Mouse (Mus musculus) hindbrain, embryonic 12.5 days (tissue): ENCODE measurements at regions not wholly inside any gene's neighbourhood (a gene's known extent, or its start where the extent isn't known, plus 50 kb on each side); places are given as distances from the start of the nearest gene placed in this dataset.

Source experiments
- ATAC-seq: fragments of 200-750 bp; cut with Nextera tagmentation; 2 replicates; pipeline ENCODE4 v1.8.0; 2017; ENCODE audit warnings: moderate TSS enrichment; ENCODE audit not compliant: low FRiP score
- H3K27ac ChIP-seq: fragments of 300-500 bp; sonication (generic); 2 replicates; pipeline ENCODE4 v1.5.1; 2016; ENCODE audit warnings: mild to moderate bottlenecking
- H3K27me3 ChIP-seq: fragments of 300-500 bp; sonication (generic); 2 replicates; pipeline ENCODE4 v1.6.1; 2016; ENCODE audit warnings: mild to moderate bottlenecking
- H3K36me3 ChIP-seq: fragments of 300-500 bp; sonication (generic); 2 replicates; pipeline ENCODE4 v1.6.1; 2016; ENCODE audit warnings: mild to moderate bottlenecking
- H3K4me1 ChIP-seq: fragments of 300-500 bp; sonication (generic); 2 replicates; pipeline ENCODE4 v1.6.1; 2016
- H3K4me2 ChIP-seq: fragments of 300-500 bp; sonication (generic); replicated peaks from 2 replicates; pipeline ENCODE4 v1.6.1; 2016; ENCODE audit warnings: mild to moderate bottlenecking
- H3K4me3 ChIP-seq: fragments of 300-500 bp; sonication (generic); 2 replicates; pipeline ENCODE4 v1.5.1; 2016; ENCODE audit warnings: mild to moderate bottlenecking
- H3K9ac ChIP-seq: fragments of 300-500 bp; sonication (generic); 2 replicates; pipeline ENCODE4 v1.6.1; 2016; ENCODE audit warnings: mild to moderate bottlenecking, moderate library complexity
- H3K9me3 ChIP-seq: fragments of 300-500 bp; sonication (generic); replicated peaks from 2 replicates; pipeline ENCODE4 v1.6.1; 2016; ENCODE audit warnings: mild to moderate bottlenecking
- WGBS: fragments of 180-500 bp; shearing (Covaris S2); methylation state at CpG from one replicate; pipeline ENCODE4 v1.1.7; 2016; 5-methylcytosine and 5-hydroxymethylcytosine counted together

DNA sequence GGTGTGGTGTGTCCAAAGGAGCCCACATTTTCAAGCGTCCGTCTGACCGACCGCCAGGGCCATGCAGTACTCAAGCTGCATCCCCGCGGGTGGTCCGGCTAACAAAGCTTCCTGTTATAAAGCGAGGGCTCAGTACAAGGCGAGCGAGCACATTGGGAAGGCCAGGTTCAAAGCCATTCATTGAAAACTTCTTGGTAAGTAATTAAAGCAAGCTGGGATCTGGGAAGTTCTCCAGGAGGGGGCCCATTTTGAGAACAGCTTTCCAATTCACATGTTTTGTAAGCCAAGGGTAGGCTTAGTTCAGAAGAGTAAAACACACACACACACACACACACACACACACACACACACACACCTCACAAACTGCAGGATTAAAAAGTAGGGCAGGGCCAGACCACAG is 57.3 kb upstream of the Prep start:
- Histone ChIP-seq H3K27ac (no peak overlapping the region), H3K4me1 (no peaks in the 10 kb centered on the region), H3K9ac (no peak overlapping the region), H3K36me3 (no peaks in the 10 kb centered on the region), H3K4me3 (no peak overlapping the region), H3K9me3 (no peaks in the 10 kb centered on the region), H3K27me3 (peaks cover 2% of the 10 kb centered on the region; the same call in 1 of the 2 replicates), H3K4me2 (no peak overlapping the region)
- 20% methylated on average over 10 of the region's 10 CpGs for WGBS
- peak; percentile 60; the same call in 1 of the 2 replicates for ATAC-seq

DNA sequence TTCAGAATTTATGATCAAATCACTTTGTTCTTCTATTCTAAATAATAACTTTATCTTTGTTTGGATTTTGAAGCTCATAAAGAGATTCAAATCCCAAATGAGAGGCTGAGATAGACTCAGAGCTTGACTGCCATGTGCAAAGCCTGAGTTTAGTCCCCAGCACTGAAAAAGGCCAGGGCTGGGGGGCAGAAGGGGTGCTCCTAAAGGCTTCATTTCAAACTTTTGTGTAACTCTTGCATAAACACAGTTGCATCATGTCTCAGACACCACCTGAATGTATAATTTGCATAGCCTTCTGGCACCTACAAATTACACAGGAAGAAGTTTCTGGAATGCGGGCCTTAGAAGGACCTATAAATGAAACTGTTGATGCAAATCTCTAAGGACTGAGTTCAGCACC is 57.8 kb upstream of the Prep start:
- 86% methylated on average over 1 of the region's 1 CpGs for WGBS
- no peak for ATAC-seq

DNA sequence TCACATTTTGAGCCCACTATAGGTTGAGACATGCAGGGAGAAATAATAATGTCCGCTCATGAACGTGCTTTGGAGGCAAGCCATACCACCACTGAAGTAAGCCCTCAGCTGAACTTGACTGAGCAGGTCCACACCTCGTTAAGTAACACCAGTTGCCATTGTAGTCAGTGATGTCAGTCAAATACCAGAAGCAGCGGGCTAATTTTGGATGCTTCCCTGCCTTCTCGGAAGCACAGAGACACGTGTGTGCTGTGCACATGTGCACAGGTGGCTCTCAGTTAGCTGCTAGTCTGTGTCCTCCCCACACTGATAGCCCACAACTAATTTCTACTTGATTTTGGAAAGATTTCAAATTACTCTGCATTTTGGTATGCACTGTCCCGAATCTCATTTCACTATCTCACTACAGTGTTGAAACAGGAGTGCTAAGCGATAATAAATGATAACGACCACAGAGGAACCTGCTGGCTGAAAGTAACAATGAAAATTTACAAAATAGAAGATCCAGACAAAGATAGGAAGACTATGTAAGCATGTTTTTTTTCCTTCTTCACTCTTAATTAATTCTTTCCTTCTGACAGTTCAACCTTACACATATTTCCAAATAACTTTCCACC is 62.9 kb upstream of the Prep start:
- H3K4me1 ChIP-seq = peaks cover 12% of the 10 kb centered on the region
- no peak overlapping the region for H3K4me3 ChIP-seq
- H3K27me3 ChIP-seq = no peaks in the 10 kb centered on the region; the same call in 1 of the 2 replicates
- no peak overlapping the region for H3K4me2 ChIP-seq
- H3K9me3 ChIP-seq = no peaks in the 10 kb centered on the region
- ATAC-seq = no peak
- H3K27ac ChIP-seq = no peak overlapping the region
- H3K9ac ChIP-seq = no peak overlapping the region
- H3K36me3 ChIP-seq = no peaks in the 10 kb centered on the region
- WGBS = 84% methylated on average over 9 of the region's 9 CpGs

More for the DNA sequence above, 57.8 kb upstream of the Prep start:
- Histone ChIP-seq H3K9ac (no peak overlapping the region), H3K4me1 (no peaks in the 10 kb centered on the region), H3K36me3 (no peaks in the 10 kb centered on the region), H3K4me2 (no peak overlapping the region), H3K27me3 (peaks cover 2% of the 10 kb centered on the region; the same call in 1 of the 2 replicates), H3K9me3 (no peaks in the 10 kb centered on the region), H3K4me3 (no peak overlapping the region), H3K27ac (no peak overlapping the region)

DNA sequence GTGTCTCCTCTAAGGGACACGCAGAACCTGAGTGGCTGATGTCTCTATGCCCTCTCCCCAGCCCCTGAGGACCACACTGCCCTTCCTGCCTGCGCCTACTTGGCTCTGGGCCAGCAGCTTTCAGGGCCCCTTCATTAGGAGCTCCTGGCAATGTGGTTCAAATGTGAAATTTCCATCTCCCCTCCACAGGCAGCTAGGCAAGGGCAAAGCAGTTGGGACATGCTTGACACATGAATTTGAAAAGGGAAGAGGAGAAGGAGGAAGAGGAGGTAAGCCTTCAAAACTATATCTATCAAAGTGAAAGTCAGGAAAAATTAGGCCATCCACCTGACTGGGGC is 63.7 kb upstream of the Prep start:
- no peaks in the 10 kb centered on the region for H3K36me3 ChIP-seq
- peaks cover 12% of the 10 kb centered on the region for H3K4me1 ChIP-seq
- WGBS = 44% methylated on average over 2 of the region's 2 CpGs
- H3K9ac ChIP-seq = no peak overlapping the region
- ATAC-seq = no peak
- H3K9me3 ChIP-seq = no peaks in the 10 kb centered on the region
- H3K27ac ChIP-seq = no peak overlapping the region
- H3K27me3 ChIP-seq = no peaks in the 10 kb centered on the region; the same call in 1 of the 2 replicates
- no peak overlapping the region for H3K4me2 ChIP-seq
- H3K4me3 ChIP-seq = no peak overlapping the region

DNA sequence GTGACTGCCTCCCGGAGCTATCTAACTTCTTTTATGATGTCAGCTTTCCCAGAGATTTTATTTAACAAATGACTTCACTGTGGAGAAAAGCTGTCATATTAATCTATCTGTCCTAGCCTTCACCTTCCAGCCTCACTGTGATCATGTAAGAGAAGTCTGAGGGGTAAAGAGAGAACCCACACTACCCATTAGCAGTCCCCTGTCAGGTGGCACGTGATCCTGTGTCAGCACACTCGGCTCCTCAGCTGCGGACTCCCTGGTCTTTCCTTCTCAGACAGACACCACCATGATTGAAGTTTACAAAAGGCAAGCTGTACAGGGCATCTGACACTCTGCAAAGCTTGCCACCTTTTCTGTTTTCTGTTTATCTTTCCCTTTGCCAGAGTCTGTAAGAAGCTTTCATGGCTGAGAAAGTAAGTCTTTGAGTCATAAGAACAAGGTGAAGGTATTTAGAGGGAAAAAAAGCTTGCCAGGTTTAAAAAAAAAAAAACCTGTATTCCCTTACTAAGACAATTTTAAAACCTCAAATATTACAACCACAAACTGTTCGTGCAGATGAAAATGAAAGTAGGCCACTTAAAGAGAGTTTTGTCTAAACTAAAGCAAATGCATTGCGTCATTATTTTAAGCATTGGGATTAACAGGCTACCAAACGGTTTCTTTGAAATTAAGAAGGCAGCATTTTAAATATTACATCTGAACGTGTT is 64.2 kb upstream of the Prep start:
- H3K4me2 ChIP-seq = no peak overlapping the region
- H3K27me3 ChIP-seq = no peaks in the 10 kb centered on the region
- no peaks in the 10 kb centered on the region for H3K36me3 ChIP-seq
- H3K9me3 ChIP-seq = no peaks in the 10 kb centered on the region
- ATAC-seq = no peak
- peaks cover 12% of the 10 kb centered on the region for H3K4me1 ChIP-seq
- no peak overlapping the region for H3K27ac ChIP-seq
- H3K9ac ChIP-seq = no peak overlapping the region
- 72% methylated on average over 8 of the region's 8 CpGs for WGBS
- H3K4me3 ChIP-seq = no peak overlapping the region

DNA sequence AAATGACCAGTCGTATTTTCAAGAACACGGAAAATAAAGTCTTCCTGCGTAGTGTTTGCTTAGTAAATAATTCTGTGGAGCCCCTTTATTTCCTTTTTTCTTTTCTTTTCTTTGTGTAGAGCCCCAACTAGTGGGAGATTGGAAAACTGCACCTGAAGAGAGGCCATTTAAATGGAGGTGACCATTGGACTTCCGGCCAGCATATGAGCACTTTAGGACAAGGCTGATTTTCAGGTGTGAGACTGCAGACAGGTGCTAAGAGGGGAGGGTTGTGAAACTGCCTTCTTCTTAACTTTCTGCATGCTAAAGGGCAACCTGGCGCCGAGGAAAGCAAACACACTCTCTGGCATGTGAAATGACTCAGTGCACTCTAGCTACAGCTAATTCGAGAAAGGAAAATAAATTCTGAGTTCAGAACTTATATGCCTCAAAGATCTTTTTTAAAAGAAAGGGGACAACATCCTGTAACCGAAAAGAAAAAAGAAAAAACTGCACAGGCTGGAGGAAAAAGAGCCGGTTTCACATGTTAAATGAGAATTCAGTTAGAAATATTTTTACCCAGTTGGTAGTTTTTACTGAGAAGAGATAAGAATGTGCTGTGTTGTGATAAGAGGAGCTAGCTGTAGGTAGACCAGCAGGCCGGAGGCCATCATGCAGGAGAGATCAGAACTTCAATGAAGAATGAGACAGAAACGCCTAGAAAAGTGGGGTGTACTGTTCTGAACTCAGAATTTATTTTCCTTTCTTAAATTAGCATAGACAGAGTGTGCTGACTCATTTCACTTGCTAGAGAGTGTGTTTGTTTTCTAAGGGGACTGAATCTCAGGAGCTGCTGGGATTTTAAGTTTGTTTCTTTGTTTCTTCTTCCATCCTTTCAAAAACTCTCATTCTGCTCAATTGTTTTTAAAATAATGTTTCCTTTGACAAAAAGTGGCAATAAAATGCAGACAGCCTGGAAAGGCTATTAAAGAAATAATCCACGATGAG is 65.8 kb upstream of the Prep start:
- Histone ChIP-seq H3K9me3 (no peaks in the 10 kb centered on the region), H3K9ac (peak overlapping the region; percentile 61), H3K27me3 (no peaks in the 10 kb centered on the region), H3K27ac (peak overlapping the region; percentile 85), H3K4me1 (peaks cover 19% of the 10 kb centered on the region), H3K36me3 (no peaks in the 10 kb centered on the region), H3K4me3 (peak overlapping the region; percentile 33), H3K4me2 (peak overlapping the region; percentile 65)
- ATAC-seq = peak; percentile 18; the same call in 1 of the 2 replicates
- WGBS = 48% methylated on average over 12 of the region's 12 CpGs

DNA sequence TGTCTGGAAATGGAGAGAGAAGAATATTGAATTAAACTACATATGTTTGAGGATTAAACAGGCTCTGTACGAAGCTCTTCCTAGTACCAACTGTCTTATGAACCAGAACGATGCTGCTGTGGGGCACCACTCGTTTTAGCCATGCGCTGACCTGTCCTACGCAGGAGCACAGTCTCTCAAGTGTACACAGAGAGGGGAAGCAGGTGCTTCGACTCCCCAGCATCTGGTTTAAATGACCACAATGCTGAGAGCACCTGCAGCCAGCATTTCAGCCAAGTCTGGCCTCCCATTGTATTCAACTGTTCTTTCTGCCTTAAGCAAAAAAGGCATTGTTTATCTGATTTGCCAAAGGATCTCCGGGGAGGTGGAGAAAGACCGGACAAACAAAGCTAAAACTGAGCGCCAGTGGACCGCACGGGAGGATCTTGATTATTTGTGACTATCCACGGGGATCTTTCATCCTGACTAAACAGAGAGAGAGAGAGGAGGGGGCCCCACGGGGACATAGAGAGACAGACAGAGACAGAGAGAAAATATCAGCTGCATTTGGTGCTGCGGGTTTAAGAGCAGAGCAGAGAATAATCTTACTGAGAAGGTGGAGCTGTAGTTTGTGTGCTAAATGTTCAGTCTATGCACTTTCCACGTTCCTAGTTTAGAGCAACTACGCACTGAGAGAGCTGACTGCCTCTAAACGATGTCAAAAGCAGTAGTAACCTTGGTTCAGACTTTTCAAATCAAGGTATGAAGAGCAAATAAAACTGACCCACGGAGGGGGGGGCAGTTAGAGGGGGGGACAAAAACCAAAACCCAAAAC is 66.8 kb upstream of the Prep start:
- no peaks in the 10 kb centered on the region for H3K27me3 ChIP-seq
- H3K4me3 ChIP-seq = peak overlapping the region; percentile 33
- 15% methylated on average over 18 of the region's 18 CpGs for WGBS
- H3K9ac ChIP-seq = peak overlapping the region; percentile 61
- no peaks in the 10 kb centered on the region for H3K9me3 ChIP-seq
- no peaks in the 10 kb centered on the region for H3K36me3 ChIP-seq
- peaks cover 19% of the 10 kb centered on the region for H3K4me1 ChIP-seq
- H3K27ac ChIP-seq = peak overlapping the region; percentile 85
- peak overlapping the region; percentile 65 for H3K4me2 ChIP-seq
- ATAC-seq = peak; percentile 63

DNA sequence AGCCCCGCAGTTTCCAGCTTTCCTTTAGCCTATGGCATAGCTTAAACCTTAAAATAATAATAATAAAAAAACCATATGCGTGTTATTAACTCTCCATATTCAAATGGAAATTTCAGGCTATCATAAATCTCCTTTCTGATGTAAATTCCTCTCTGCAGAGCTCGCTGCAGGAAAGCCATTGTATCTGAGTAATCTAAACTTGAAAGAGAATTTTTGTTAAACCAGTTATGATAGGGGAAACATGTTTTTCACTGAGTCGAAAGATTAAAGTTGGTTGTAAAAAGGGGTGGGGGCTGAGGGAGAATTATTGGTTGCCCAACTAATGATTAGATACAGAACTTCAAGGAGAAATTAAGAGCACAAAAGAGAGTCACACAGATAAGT is 69.1 kb upstream of the Prep start:
- ATAC-seq = no peak
- Histone ChIP-seq H3K4me1 (peaks cover 21% of the 10 kb centered on the region), H3K9ac (peak overlapping the region; percentile 9), H3K36me3 (no peaks in the 10 kb centered on the region), H3K27ac (peak overlapping the region; percentile 49; the same call in 1 of the 2 replicates), H3K9me3 (no peaks in the 10 kb centered on the region), H3K4me3 (peak overlapping the region; percentile 13; the same call in 1 of the 2 replicates), H3K27me3 (no peaks in the 10 kb centered on the region; the same call in 1 of the 2 replicates), H3K4me2 (peak overlapping the region; percentile 49)
- 8% methylated on average over 4 of the region's 4 CpGs for WGBS

DNA sequence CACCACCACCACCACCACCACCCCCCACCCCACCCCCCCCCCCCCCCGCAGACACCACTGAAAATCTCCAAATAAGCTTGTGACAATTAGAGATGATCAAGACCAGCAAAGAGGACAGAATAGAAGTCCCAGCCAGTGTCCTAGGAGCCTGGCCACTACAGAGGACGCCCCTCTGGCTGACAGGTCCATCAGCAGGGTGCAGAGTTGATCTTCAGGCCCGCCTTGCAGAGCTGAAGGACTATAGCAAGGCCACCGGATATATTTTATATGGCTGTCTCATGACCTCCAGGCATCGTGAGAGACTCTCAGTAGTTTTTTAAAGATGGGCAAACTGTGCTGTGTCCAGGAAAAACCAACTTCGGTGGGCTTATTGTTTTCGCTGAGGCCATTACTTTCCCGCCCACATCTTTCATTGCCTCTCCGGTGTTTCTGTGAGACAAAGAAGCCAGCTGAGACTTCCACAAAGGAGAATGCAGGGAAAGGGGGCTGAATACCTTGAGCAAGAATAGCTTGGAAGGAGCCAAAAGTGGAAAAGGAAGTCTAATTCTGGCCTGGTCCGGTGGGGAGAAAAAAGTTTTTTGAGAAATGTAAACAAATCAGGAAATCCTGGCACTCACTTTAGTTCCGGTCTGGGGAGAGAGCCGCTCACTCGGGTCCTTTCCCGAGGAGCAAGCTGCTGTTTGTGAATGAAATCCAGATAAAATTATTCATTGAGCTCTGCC is 69.7 kb upstream of the Prep start:
- peaks cover 21% of the 10 kb centered on the region for H3K4me1 ChIP-seq
- WGBS = 6% methylated on average over 14 of the region's 14 CpGs
- no peaks in the 10 kb centered on the region; the same call in 1 of the 2 replicates for H3K27me3 ChIP-seq
- H3K36me3 ChIP-seq = no peaks in the 10 kb centered on the region
- peak overlapping the region; percentile 49 for H3K27ac ChIP-seq
- peak overlapping the region; percentile 13 for H3K4me3 ChIP-seq
- H3K4me2 ChIP-seq = peak overlapping the region; percentile 49
- no peaks in the 10 kb centered on the region for H3K9me3 ChIP-seq
- peak; percentile 54 for ATAC-seq
- H3K9ac ChIP-seq = peak overlapping the region; percentile 9

DNA sequence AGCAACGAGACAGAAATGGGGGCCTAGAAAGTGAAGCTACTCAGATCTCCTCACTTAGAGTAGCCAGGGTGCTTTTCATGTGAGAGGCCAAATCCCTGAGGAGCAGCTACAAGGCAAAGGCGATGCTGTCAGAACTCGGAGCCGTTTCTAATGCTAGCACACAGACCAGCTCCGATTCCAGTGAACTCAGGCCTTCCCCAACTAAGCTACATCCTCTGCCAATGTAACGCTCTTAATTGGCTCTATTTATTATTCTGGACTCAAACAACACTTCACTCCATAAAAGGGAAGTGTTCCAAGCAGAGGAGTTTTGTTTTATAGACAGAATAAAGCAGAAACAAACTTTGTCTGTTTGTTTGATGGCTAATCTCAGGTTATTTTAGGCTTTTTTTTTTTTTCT is 71.2 kb upstream of the Prep start:
- WGBS = 65% methylated on average over 6 of the region's 6 CpGs
- ATAC-seq = no peak
- H3K4me1 ChIP-seq = peaks cover 21% of the 10 kb centered on the region

More for the DNA sequence above, 71.2 kb upstream of the Prep start:
- H3K4me2 ChIP-seq = no peak overlapping the region
- no peaks in the 10 kb centered on the region for H3K9me3 ChIP-seq
- no peak overlapping the region for H3K9ac ChIP-seq
- no peaks in the 10 kb centered on the region for H3K36me3 ChIP-seq
- no peak overlapping the region for H3K4me3 ChIP-seq
- no peak overlapping the region for H3K27ac ChIP-seq
- H3K27me3 ChIP-seq = no peaks in the 10 kb centered on the region; the same call in 1 of the 2 replicates
